26 mouse cellular contexts compared by ENCODE assay signal in genomic region chr11:80046856-80047255, GRCm38 (mm10). TPM values are rescaled to one million over a fixed set of nuclear protein-coding genes. Genes with fewer than 3 reads are reported as not detected.
DNase-seq lines count a peak whose midpoint lies in the region; ATAC-seq lines count a peak whose summit lies in the region.
"Had no signal": no experiment of that assay in that cellular context is flagged by ENCODE, and none has a peak within 500 bp of the region (broad histone marks: within the 10 kb centered on the region; RNA-seq: fewer than 3 reads in every experiment).

No protein-coding gene starts in this region.

- peaks cover 7 to 17% of the 10 kb centered on the region in 2 experiments for H3K4me1 ChIP-seq in heart, embryonic 14.5 days (ENCODE audit: control insufficient read depth in 2 of 2, insufficient read depth in 2 of 2, low read length in 2 of 2)
- no peaks in the 10 kb centered on the region for H3K4me1 ChIP-seq in kidney, embryonic 14.5 days (ENCODE audit: control insufficient read depth, insufficient read depth, low read length)
- peaks cover 7% of the 10 kb centered on the region; the same call in 1 of the 2 replicates for H3K4me1 ChIP-seq in kidney, embryonic 16.5 days (ENCODE audit: insufficient read depth, low read length)
- H3K4me1 ChIP-seq: forebrain, embryonic 10.5 days; hindbrain, embryonic 10.5 days; hindbrain, embryonic 15.5 days; stomach, embryonic 15.5 days had no signal

- H3K9me3 ChIP-seq in heart, embryonic 14.5 days (ENCODE audit: control insufficient read depth, low read length) = no peaks in the 10 kb centered on the region
- H3K9me3 ChIP-seq in kidney, embryonic 14.5 days (ENCODE audit: control insufficient read depth, low read length) = no peaks in the 10 kb centered on the region
- no peaks in the 10 kb centered on the region for H3K9me3 ChIP-seq in kidney, embryonic 16.5 days (ENCODE audit: low read length)
- H3K9me3 ChIP-seq: embryonic facial prominence, embryonic 13.5 days; forebrain, embryonic 10.5 days; hindbrain, embryonic 10.5 days; hindbrain, embryonic 15.5 days; stomach, embryonic 15.5 days had no signal

- peak; percentile 25; the same call in 1 of the 2 replicates for ATAC-seq in heart, embryonic 14.5 days (ENCODE audit: insufficient number of reproducible peaks, insufficient read depth, low FRiP score, low read depth)
- ATAC-seq in kidney, embryonic 14.5 days (ENCODE audit: low FRiP score, low TSS enrichment) = no peak
- 0 out of 2 replicates have a peak, but pooled peaks have one; percentile 42 for ATAC-seq in kidney, embryonic 16.5 days (ENCODE audit: low FRiP score, low TSS enrichment)
- ATAC-seq: CD4-positive, CD25-positive, alpha-beta regulatory T cell, adult 4 months; forebrain, embryonic 16.5 days; inflammation-experienced regulatory T-cells, adult 6 months had no signal

- H3K36me3 ChIP-seq in heart, embryonic 14.5 days (ENCODE audit: control insufficient read depth, insufficient read depth, low read length) = peaks cover 35% of the 10 kb centered on the region
- peaks cover 15% of the 10 kb centered on the region for H3K36me3 ChIP-seq in kidney, embryonic 14.5 days (ENCODE audit: control insufficient read depth, insufficient read depth, low read length)
- H3K36me3 ChIP-seq in kidney, embryonic 16.5 days (ENCODE audit: insufficient read depth, low read length) = 0 out of 2 replicates have a peak, but pooled peaks cover 5% of the 10 kb centered on the region
- H3K36me3 ChIP-seq: hindbrain, embryonic 15.5 days had no signal

- no peaks in the 10 kb centered on the region for H3K27me3 ChIP-seq in heart, embryonic 14.5 days (ENCODE audit: control insufficient read depth, insufficient read depth, low read length)
- H3K27me3 ChIP-seq in kidney, embryonic 14.5 days (ENCODE audit: control insufficient read depth, insufficient read depth, low read length) = no peaks in the 10 kb centered on the region
- H3K27me3 ChIP-seq in kidney, embryonic 16.5 days (ENCODE audit: insufficient read depth, low read length) = no peaks in the 10 kb centered on the region
- H3K27me3 ChIP-seq: embryonic facial prominence, embryonic 13.5 days; hindbrain, embryonic 15.5 days; stomach, embryonic 15.5 days had no signal

- intact Hi-C loops in heart, postnatal 14 days (cut with DNase I) = no loop called here

- no peak for DNase-seq in heart, postnatal 14 days
- peak; percentile 38 for DNase-seq in kidney, adult 11 months
- DNase-seq in kidney, postnatal 36 days = peak; percentile 36 to 46
- DNase-seq in adipocyte (ENCODE audit: low spot score) = no peak
- no peak for DNase-seq in frontal cortex, postnatal 36 days (ENCODE audit: low spot score in 2 of 2)
- DNase-seq: adrenal gland, postnatal 25 days; cerebellum, adult 11-12 months; cerebellum, adult 9-11 months; liver; lung, embryonic 14.5 days; lung, postnatal 14 days; midbrain, embryonic 14.5 days; retina, postnatal 1 day; right cerebral cortex, postnatal 14 days had no signal

- H3K4me2 ChIP-seq in heart, embryonic 14.5 days (ENCODE audit: low read length) = no peak overlapping the region
- H3K4me2 ChIP-seq in kidney, embryonic 14.5 days (replicated peaks; ENCODE audit: low read depth, low read length) = no peak overlapping the region
- no peak overlapping the region for H3K4me2 ChIP-seq in kidney, embryonic 16.5 days (replicated peaks; ENCODE audit: low read depth, low read length)
- H3K4me2 ChIP-seq: embryonic facial prominence, embryonic 13.5 days; hindbrain, embryonic 15.5 days; lung, embryonic 14.5 days; stomach, embryonic 15.5 days had no signal

- 53% methylated on average over 7 of the region's 7 CpGs for WGBS in heart, embryonic 14.5 days
- WGBS in kidney, embryonic 14.5 days = 59% methylated on average over 7 of the region's 7 CpGs
- WGBS in kidney, embryonic 16.5 days = 49% methylated on average over 7 of the region's 7 CpGs

- 0 out of 4 replicates have a peak overlapping the region, but pooled peaks have one; percentile 0 to 37 for H3K27ac ChIP-seq in heart, embryonic 14.5 days (replicated peaks in 1 of 2; ENCODE audit: control insufficient read depth in 1 of 2, insufficient read depth in 1 of 2, low read depth in 2 of 2, low read length in 2 of 2)
- no peak overlapping the region for H3K27ac ChIP-seq in kidney, embryonic 14.5 days (ENCODE audit: low read depth, low read length)
- no peak overlapping the region for H3K27ac ChIP-seq in kidney, embryonic 16.5 days (ENCODE audit: low read length)
- H3K27ac ChIP-seq: embryonic facial prominence, embryonic 13.5 days; forebrain, embryonic 10.5 days; hindbrain, embryonic 10.5 days; hindbrain, embryonic 15.5 days; liver, embryonic 14.5 days; stomach, embryonic 15.5 days had no signal

- H3K9ac ChIP-seq in heart, embryonic 14.5 days (ENCODE audit: low read length) = no peak overlapping the region
- no peak overlapping the region for H3K9ac ChIP-seq in kidney, embryonic 14.5 days (ENCODE audit: low read depth, low read length)
- no peak overlapping the region for H3K9ac ChIP-seq in kidney, embryonic 16.5 days (replicated peaks; ENCODE audit: low read length)
- H3K9ac ChIP-seq: embryonic facial prominence, embryonic 13.5 days; hindbrain, embryonic 15.5 days; liver, embryonic 14.5 days; lung, embryonic 14.5 days; stomach, embryonic 15.5 days had no signal

- H3K4me3 ChIP-seq in heart, embryonic 14.5 days (ENCODE audit: control insufficient read depth in 1 of 2, insufficient read depth in 1 of 2, low read depth in 1 of 2, low read length in 2 of 2) = no peak overlapping the region
- H3K4me3 ChIP-seq in kidney, embryonic 14.5 days (ENCODE audit: low read length) = no peak overlapping the region
- no peak overlapping the region for H3K4me3 ChIP-seq in kidney, embryonic 16.5 days (ENCODE audit: low read length)
- H3K4me3 ChIP-seq: embryonic facial prominence, embryonic 13.5 days; forebrain, embryonic 10.5 days; hindbrain, embryonic 10.5 days; hindbrain, embryonic 15.5 days; stomach, embryonic 15.5 days had no signal

RNA-seq across cellular contexts. Expression of gene Crlf3, which starts 33.9 kb away (rescaled TPM):
- 32.5 and 33.3 TPM in 2 replicates for polyA plus RNA-seq in heart, embryonic 14.5 days (2014; fragmentation: Nextera tagmentation; extraction: Ambion mirVana)
- total RNA-seq in heart, postnatal 14 days (2021) = 10 to 100 TPM; 16.1 to 16.9 TPM
- 36.9 and 48.2 TPM in 2 replicates for polyA plus RNA-seq in kidney, embryonic 14.5 days (2014; fragmentation: Nextera tagmentation; extraction: Ambion mirVana)
- 39.0 and 39.5 TPM in 2 replicates for polyA plus RNA-seq in kidney, embryonic 16.5 days (2015; fragmentation: Nextera tagmentation; extraction: Ambion mirVana)

RNA-seq across cellular contexts. Expression of gene Atad5, which starts 42.3 kb away (rescaled TPM):
- polyA plus RNA-seq in heart, embryonic 14.5 days (2014; fragmentation: Nextera tagmentation; extraction: Ambion mirVana) = 5.3 and 5.6 TPM in 2 replicates
- total RNA-seq in heart, postnatal 14 days (2021) = 1 to 10 TPM; 1.8 to 2.0 TPM
- 12.3 and 15.8 TPM in 2 replicates for polyA plus RNA-seq in kidney, embryonic 14.5 days (2014; fragmentation: Nextera tagmentation; extraction: Ambion mirVana)
- polyA plus RNA-seq in kidney, embryonic 16.5 days (2015; fragmentation: Nextera tagmentation; extraction: Ambion mirVana) = 8.3 and 10.5 TPM in 2 replicates

RNA-seq across cellular contexts. Expression of gene Suz12, which starts 54.0 kb away (rescaled TPM):
- polyA plus RNA-seq in heart, embryonic 14.5 days (2014; fragmentation: Nextera tagmentation; extraction: Ambion mirVana) = 20.8 TPM in 2 replicates
- total RNA-seq in heart, postnatal 14 days (2021) = 10 to 100 TPM; 28.2 to 30.2 TPM
- 32.4 and 36.5 TPM in 2 replicates for polyA plus RNA-seq in kidney, embryonic 14.5 days (2014; fragmentation: Nextera tagmentation; extraction: Ambion mirVana)
- polyA plus RNA-seq in kidney, embryonic 16.5 days (2015; fragmentation: Nextera tagmentation; extraction: Ambion mirVana) = 13.7 and 17.9 TPM in 2 replicates

Comparison
In these comparisons a context has a peak if more than half of its experiments do, and no peak if none do; other contexts are left out.
1. H3K27ac ChIP-seq: peak in heart, embryonic 14.5 days (2 of 2); none in kidney, embryonic 14.5 days (single experiment) and kidney, embryonic 16.5 days (single experiment).
2. DNase-seq: peak in kidney, adult 11 months (single experiment) and kidney, postnatal 36 days (2 of 2); none in heart, postnatal 14 days (0 of 2), adipocyte (single experiment) and frontal cortex, postnatal 36 days (0 of 2).